Mouse (Mus musculus) liver, postnatal 0 days (tissue): ENCODE results near the gene Prss47.
A peak's percentile ranks its signal among the peaks of the same experiment; 100 is the strongest.

Source experiments
- CTCF ChIP-seq: sonication (generic); IDR thresholded peaks from 2 replicates; pipeline ENCODE4 v1.5.1; 2016; ENCODE audit warnings: antibody characterized with exemption, low read depth
- EP300 ChIP-seq: IDR thresholded peaks from 2 replicates; pipeline ENCODE4 v1.6.1; 2016; ENCODE audit warnings: antibody characterized with exemption, low read depth, mild to moderate bottlenecking

- TF ChIP-seq CTCF, result peak; percentile 30
- no peak for TF ChIP-seq EP300
Measured at GRCm38 (mm10) chr13:65005414-65005813, 47.1 kb downstream of the Prss47 start.
